Mouse (Mus musculus): Measurements from ENCODE around the gene Ppm1m.

GRCm38 (mm10) chr9:106157623-106157925 is 42.0 kb downstream of the Ppm1m start:
- no peak for TF ChIP-seq GATA1 (IDR thresholded peaks at IDR 0.05; ENCODE audit: low read length)
- TF ChIP-seq TAL1 (IDR thresholded peaks at IDR 0.05; ENCODE audit: low read length), result no peak
